Mouse (Mus musculus) kidney, adult 2 months (tissue): ENCODE results near the gene Nek11. TPM values are rescaled to one million over a fixed set of nuclear protein-coding genes. Genes with fewer than 3 reads are reported as not detected.
A peak's percentile ranks its signal among the peaks of the same experiment; 100 is the strongest.

Experiments used
- DNase-seq: peaks from one replicate; pipeline ENCODE4 v3.0.0; 2021
- H3K27ac ChIP-seq: fragments of 200-500 bp; 2 replicates; pipeline ENCODE4 v1.5.1; 2012; ENCODE audit warnings: low read depth, low read length, control low read depth, inconsistent platforms; ENCODE audit not compliant: insufficient read depth
- H3K27me3 ChIP-seq: fragments of 200-500 bp; replicated peaks from 2 replicates; pipeline ENCODE4 v1.6.1; 2012; ENCODE audit warnings: mild to moderate bottlenecking, moderate library complexity, low read length, inconsistent platforms; ENCODE audit not compliant: control insufficient read depth, insufficient read depth
- H3K36me3 ChIP-seq: fragments of 200-500 bp; 2 replicates; pipeline ENCODE4 v1.6.1; 2012; ENCODE audit warnings: mild to moderate bottlenecking, moderate library complexity, low read length, inconsistent platforms; ENCODE audit not compliant: control insufficient read depth, insufficient read depth
- H3K4me1 ChIP-seq: fragments of 200-500 bp; 2 replicates; pipeline ENCODE4 v1.6.1; 2011; ENCODE audit warnings: low read length; ENCODE audit not compliant: control insufficient read depth, insufficient read depth
- H3K4me3 ChIP-seq: fragments of 200-500 bp; 2 replicates; pipeline ENCODE4 v1.5.1; 2011; ENCODE audit warnings: mild to moderate bottlenecking, low read depth, low read length, control low read depth; ENCODE audit not compliant: insufficient read depth
- CTCF ChIP-seq: fragments of 200-500 bp; conservative IDR thresholded peaks from 2 replicates; pipeline ENCODE4 v1.5.1; 2011; ENCODE audit warnings: low read depth, mild to moderate bottlenecking, control low read depth, low read length, moderate library complexity, mixed read lengths; ENCODE audit not compliant: insufficient read depth, insufficient read length
- POLR2A ChIP-seq: fragments of 200-500 bp; IDR thresholded peaks from one replicate; pipeline ENCODE4 v1.6.1; 2011; ENCODE audit warnings: low read depth, low read length, control low read depth
- WGBS: fragments of 180-500 bp; shearing (Covaris S2); methylation state at CpG from one replicate; pipeline ENCODE4 v1.1.7; 2018; 5-methylcytosine and 5-hydroxymethylcytosine counted together
- polyA plus RNA-seq: library from polyadenylated mRNA; depleted of rRNA; stranded (reverse); fragments of >200 nt; gene quantifications from 2 replicates; pipeline ENCODE4 v1.2.3, GENCODE M21; 2012

Nek11 gene
- polyA plus RNA-seq, 1 experiment, result 0.17 TPM

- H3K4me1 ChIP-seq, result no peaks in the 10 kb centered on the region
- 86% methylated on average over 3 of the region's 3 CpGs for WGBS
- no peak for DNase-seq
- H3K27ac ChIP-seq, result no peak overlapping the region
- H3K36me3 ChIP-seq, result no peaks in the 10 kb centered on the region
- TF ChIP-seq CTCF, result no peak
- TF ChIP-seq POLR2A, result no peak
- H3K4me3 ChIP-seq, result no peak overlapping the region
- no peaks in the 10 kb centered on the region for H3K27me3 ChIP-seq
These were observed 120.4 kb downstream of the Nek11 start for GRCm38 (mm10) chr9:105274925-105275324.

GRCm38 (mm10) chr9:105274286-105274685 is 121.0 kb downstream of the Nek11 start:
- Histone ChIP-seq H3K4me3 (no peak overlapping the region), H3K36me3 (no peaks in the 10 kb centered on the region), H3K4me1 (no peaks in the 10 kb centered on the region), H3K27ac (no peak overlapping the region), H3K27me3 (no peaks in the 10 kb centered on the region)
- 75% methylated on average over 6 of the region's 6 CpGs for WGBS
- TF ChIP-seq POLR2A, result no peak
- no peak for TF ChIP-seq CTCF
- DNase-seq, result no peak

GRCm38 (mm10) chr9:105272241-105272640 is 123.1 kb downstream of the Nek11 start:
- DNase-seq, result peak; percentile 25

GRCm38 (mm10) chr9:105263140-105263539 is 132.2 kb downstream of the Nek11 start:
- DNase-seq, result no peak
- TF ChIP-seq CTCF, result no peak
- TF ChIP-seq POLR2A, result no peak
- Histone ChIP-seq H3K27me3 (no peaks in the 10 kb centered on the region), H3K4me1 (no peaks in the 10 kb centered on the region), H3K27ac (no peak overlapping the region), H3K36me3 (no peaks in the 10 kb centered on the region), H3K4me3 (no peak overlapping the region)
- WGBS, result 73% methylated on average over 2 of the region's 2 CpGs

More at GRCm38 (mm10) chr9:105272241-105272640, 123.1 kb downstream of the Nek11 start:
- Histone ChIP-seq H3K4me3 (no peak overlapping the region), H3K27ac (no peak overlapping the region), H3K4me1 (no peaks in the 10 kb centered on the region), H3K27me3 (no peaks in the 10 kb centered on the region), H3K36me3 (no peaks in the 10 kb centered on the region)
- 6% methylated on average over 7 of the region's 7 CpGs for WGBS
- TF ChIP-seq CTCF (no peak), POLR2A (no peak)

GRCm38 (mm10) chr9:105257668-105258067 is 137.7 kb downstream of the Nek11 start:
- H3K27me3 ChIP-seq, result no peaks in the 10 kb centered on the region
- no peak overlapping the region for H3K4me3 ChIP-seq
- no peak for TF ChIP-seq CTCF
- no peak for TF ChIP-seq POLR2A
- 75% methylated on average over 10 of the region's 10 CpGs for WGBS
- no peaks in the 10 kb centered on the region for H3K36me3 ChIP-seq
- no peak overlapping the region for H3K27ac ChIP-seq
- H3K4me1 ChIP-seq, result no peaks in the 10 kb centered on the region
- DNase-seq, result no peak

GRCm38 (mm10) chr9:105254076-105254475 is 141.2 kb downstream of the Nek11 start:
- Histone ChIP-seq H3K27me3 (no peaks in the 10 kb centered on the region), H3K4me1 (no peaks in the 10 kb centered on the region), H3K4me3 (no peak overlapping the region), H3K27ac (no peak overlapping the region), H3K36me3 (no peaks in the 10 kb centered on the region)
- DNase-seq, result no peak
- 89% methylated on average over 1 of the region's 1 CpGs for WGBS
- TF ChIP-seq CTCF, result no peak
- no peak for TF ChIP-seq POLR2A

- H3K4me1 ChIP-seq, result no peaks in the 10 kb centered on the region
- no peak for DNase-seq
- no peak overlapping the region for H3K4me3 ChIP-seq
- no peak overlapping the region for H3K27ac ChIP-seq
- no peaks in the 10 kb centered on the region; the same call in 1 of the 2 replicates for H3K27me3 ChIP-seq
- 58% methylated on average over 4 of the region's 4 CpGs for WGBS
- no peaks in the 10 kb centered on the region for H3K36me3 ChIP-seq
- TF ChIP-seq POLR2A, result no peak
- no peak for TF ChIP-seq CTCF
These were observed 142.8 kb downstream of the Nek11 start for GRCm38 (mm10) chr9:105252349-105253041.
